8 mouse cellular contexts compared by ENCODE assay signal in the genomic region with DNA sequence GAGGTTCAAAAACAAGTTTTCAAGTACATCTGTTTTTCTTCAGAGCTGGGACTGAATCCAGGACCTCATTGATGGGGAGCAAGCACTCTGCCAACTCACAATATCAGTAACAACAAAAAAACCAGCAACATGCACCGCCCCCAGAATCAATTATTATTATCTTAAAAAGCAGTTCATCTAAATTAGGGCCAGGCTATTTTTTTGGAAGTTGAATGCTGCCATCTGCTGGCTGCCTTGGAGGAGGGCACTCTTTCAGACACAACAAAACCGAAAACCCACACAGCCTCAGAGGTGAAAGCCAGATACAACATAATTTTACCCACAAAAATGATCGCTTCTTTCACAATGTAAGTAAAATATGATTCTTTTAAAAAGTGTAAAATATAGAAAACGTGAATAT.
DNase-seq lines count a peak whose midpoint lies in the region; ATAC-seq and TF ChIP-seq lines count a peak whose summit lies in the region.

No protein-coding gene starts in this region.

- H3K4me3 ChIP-seq in hindbrain, embryonic 14.5 days (replicated peaks; ENCODE audit: low read length): no peak overlapping the region
- no peak overlapping the region for H3K4me3 ChIP-seq in hindbrain, embryonic 13.5 days
- H3K4me3 ChIP-seq in cerebellum, adult 2 months (replicated peaks; ENCODE audit: insufficient read depth, low read depth, low read length): no peak overlapping the region
- no peak overlapping the region for H3K4me3 ChIP-seq in limb, embryonic 14.5 days (replicated peaks; ENCODE audit: low read length)

- H3K4me1 ChIP-seq in hindbrain, embryonic 14.5 days (replicated peaks; ENCODE audit: control insufficient read depth, insufficient read depth, low read length): no peaks in the 10 kb centered on the region
- no peaks in the 10 kb centered on the region for H3K4me1 ChIP-seq in hindbrain, embryonic 13.5 days (replicated peaks)
- no peaks in the 10 kb centered on the region for H3K4me1 ChIP-seq in cerebellum, adult 2 months (ENCODE audit: control insufficient read depth, insufficient read depth, low read length)
- no peaks in the 10 kb centered on the region for H3K4me1 ChIP-seq in limb, embryonic 14.5 days (ENCODE audit: control insufficient read depth, insufficient read depth, low read length)

- no peak for ATAC-seq in hindbrain, embryonic 14.5 days (ENCODE audit: low FRiP score)
- ATAC-seq in hindbrain, embryonic 13.5 days (ENCODE audit: low FRiP score): no peak
- ATAC-seq in limb, embryonic 14.5 days (ENCODE audit: low FRiP score, low read depth): no peak

- no peaks in the 10 kb centered on the region for H3K27me3 ChIP-seq in hindbrain, embryonic 14.5 days (ENCODE audit: control insufficient read depth, insufficient read depth, low read length)
- H3K27me3 ChIP-seq in hindbrain, embryonic 13.5 days: no peaks in the 10 kb centered on the region
- no peaks in the 10 kb centered on the region for H3K27me3 ChIP-seq in cerebellum, adult 2 months (ENCODE audit: control insufficient read depth, insufficient read depth, low read length)
- H3K27me3 ChIP-seq in limb, embryonic 14.5 days (ENCODE audit: control insufficient read depth, insufficient read depth, low read length): no peaks in the 10 kb centered on the region

- 22% methylated on average over 4 of the region's 4 CpGs for WGBS in hindbrain, embryonic 14.5 days
- WGBS in hindbrain, embryonic 13.5 days: 22% methylated on average over 4 of the region's 4 CpGs
- whole genome bisulfite sequencing in cerebellum, adult 2 months: 11% methylated on average over 4 of the region's 4 CpGs
- WGBS in limb, embryonic 14.5 days: 26% methylated on average over 4 of the region's 4 CpGs

- DNase-seq in hindbrain, embryonic 14.5 days (ENCODE audit: low spot score): peak; percentile 56
- peak; percentile 7 for DNase-seq in Muller cell, postnatal 12 days (ENCODE audit: inconsistent ontology term)
- DNase-seq in cerebellum, adult 2 months: peak; percentile 5 to 27
- peak; percentile 18 for DNase-seq in kidney, adult 9 months
- DNase-seq in limb, embryonic 14.5 days (ENCODE audit: low spot score): peak; percentile 45
- DNase-seq in right cerebral cortex, postnatal 4 days: peak; percentile 53
- no peak for DNase-seq in T-cell, adult 2 months (ENCODE audit: low spot score)

- TF ChIP-seq POLR2A in cerebellum, adult 2 months (IDR thresholded peaks at IDR 0.05; ENCODE audit: borderline replicate concordance, insufficient read depth, low read length): no peak
- no peak for TF ChIP-seq POLR2A in limb, embryonic 14.5 days (IDR thresholded peaks at IDR 0.05; ENCODE audit: borderline replicate concordance, extremely low read depth, insufficient read depth, insufficient read length)

- H3K36me3 ChIP-seq in hindbrain, embryonic 14.5 days (replicated peaks; ENCODE audit: control insufficient read depth, insufficient read depth): no peaks in the 10 kb centered on the region
- no peaks in the 10 kb centered on the region for H3K36me3 ChIP-seq in hindbrain, embryonic 13.5 days
- H3K36me3 ChIP-seq in limb, embryonic 14.5 days (ENCODE audit: control insufficient read depth, insufficient read depth, low read length): no peaks in the 10 kb centered on the region

- H3K9ac ChIP-seq in hindbrain, embryonic 14.5 days: no peak overlapping the region
- H3K9ac ChIP-seq in hindbrain, embryonic 13.5 days: no peak overlapping the region
- H3K9ac ChIP-seq in limb, embryonic 14.5 days (ENCODE audit: low read depth, low read length, severe bottlenecking): no peak overlapping the region

- no peak overlapping the region for H3K27ac ChIP-seq in hindbrain, embryonic 14.5 days
- H3K27ac ChIP-seq in hindbrain, embryonic 13.5 days: no peak overlapping the region
- no peak overlapping the region for H3K27ac ChIP-seq in cerebellum, adult 2 months (ENCODE audit: insufficient read depth, low read length)
- H3K27ac ChIP-seq in limb, embryonic 14.5 days (replicated peaks; ENCODE audit: low read depth, low read length): no peak overlapping the region

- no peak overlapping the region for H3K4me2 ChIP-seq in hindbrain, embryonic 14.5 days (replicated peaks)
- H3K4me2 ChIP-seq in hindbrain, embryonic 13.5 days: no peak overlapping the region
- H3K4me2 ChIP-seq in limb, embryonic 14.5 days (replicated peaks; ENCODE audit: low read depth, low read length, severe bottlenecking): no peak overlapping the region

- peak; percentile 43 for TF ChIP-seq CTCF in cerebellum, adult 2 months (IDR thresholded peaks at IDR 0.05; ENCODE audit: borderline replicate concordance, insufficient read depth, low read depth, low read length)

- no peaks in the 10 kb centered on the region for H3K9me3 ChIP-seq in hindbrain, embryonic 14.5 days (ENCODE audit: control insufficient read depth, low read length)
- no peaks in the 10 kb centered on the region for H3K9me3 ChIP-seq in hindbrain, embryonic 13.5 days
- H3K9me3 ChIP-seq in limb, embryonic 14.5 days (ENCODE audit: control insufficient read depth, low read length): no peaks in the 10 kb centered on the region
